Comparison of ENCODE assay signal across 7 mouse cellular contexts in the genomic region with DNA sequence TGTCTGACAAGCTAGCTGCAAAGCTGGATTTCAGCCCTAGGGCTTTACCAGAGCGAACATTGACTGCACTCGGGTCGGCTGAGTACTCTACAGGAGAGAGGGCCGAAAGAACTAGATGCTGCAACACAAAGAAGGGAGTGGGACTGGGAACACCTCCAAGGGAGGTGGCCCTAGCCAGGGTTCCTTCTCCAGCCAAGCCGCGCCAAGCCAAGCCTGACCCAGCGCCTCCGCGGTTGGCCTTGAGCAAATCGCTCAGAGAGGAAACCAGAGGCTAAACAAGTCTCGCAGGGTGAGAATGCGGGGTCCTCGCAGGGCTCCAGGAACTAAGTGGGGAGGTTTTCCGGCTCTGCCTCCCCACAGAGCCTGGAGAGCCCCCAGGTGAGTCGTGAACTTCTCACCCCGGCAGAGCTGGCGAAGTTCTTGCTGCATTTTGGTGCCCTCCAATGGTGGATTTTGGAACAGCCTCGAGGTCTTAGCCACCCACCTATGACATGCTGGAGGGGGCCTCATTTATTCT. TPM values are rescaled to one million over a fixed set of nuclear protein-coding genes. Genes with fewer than 3 reads are reported as not detected.
DNase-seq lines count a peak whose midpoint lies in the region; ATAC-seq lines count a peak whose summit lies in the region.

No protein-coding gene starts in this region.

- DNase-seq in adrenal gland, adult (ENCODE audit: inconsistent age in 2 of 2, low spot score in 1 of 2): peak; percentile 54 to 91
- DNase-seq in embryo, embryonic 10 days (ENCODE audit: low spot score): peak; percentile 83
- DNase-seq in gastrocnemius, postnatal 36 days: peak; percentile 65 to 77
- peak; percentile 88 for DNase-seq in limb, embryonic 11.5 days (ENCODE audit: low spot score)
- DNase-seq in midbrain, embryonic 14.5 days: peak; percentile 88
- peak; percentile 34 to 78 for DNase-seq in spleen, adult 18-20 months

- H3K4me3 ChIP-seq in intestine, embryonic 15.5 days (replicated peaks): peak overlapping the region; percentile 43
- H3K4me3 ChIP-seq in limb, embryonic 11.5 days (ENCODE audit: low read depth, low read length): 0 out of 2 replicates have a peak overlapping the region, but pooled peaks have one; percentile 7
- peak overlapping the region; percentile 35 for H3K4me3 ChIP-seq in midbrain, embryonic 14.5 days (replicated peaks; ENCODE audit: low read depth, low read length)

- H3K36me3 ChIP-seq in intestine, embryonic 15.5 days: no peaks in the 10 kb centered on the region
- H3K36me3 ChIP-seq in limb, embryonic 11.5 days (ENCODE audit: control insufficient read depth, insufficient read depth, low read length): no peaks in the 10 kb centered on the region
- H3K36me3 ChIP-seq in midbrain, embryonic 14.5 days (ENCODE audit: control insufficient read depth, insufficient read depth, low read length): no peaks in the 10 kb centered on the region

- peak; percentile 78 for ATAC-seq in intestine, embryonic 15.5 days
- ATAC-seq in limb, embryonic 11.5 days (ENCODE audit: insufficient number of reproducible peaks, low FRiP score, low TSS enrichment, low read depth): peak; percentile 69
- peak; percentile 68 for ATAC-seq in midbrain, embryonic 14.5 days (ENCODE audit: low FRiP score, low TSS enrichment)

- H3K9ac ChIP-seq in intestine, embryonic 15.5 days: peak overlapping the region; percentile 44; the same call in 1 of the 2 replicates
- 0 out of 2 replicates have a peak overlapping the region, but pooled peaks have one; percentile 27 for H3K9ac ChIP-seq in limb, embryonic 11.5 days (ENCODE audit: low read length)
- H3K9ac ChIP-seq in midbrain, embryonic 14.5 days (replicated peaks; ENCODE audit: low read length): peak overlapping the region; percentile 39; the same call in 1 of the 2 replicates

- intact Hi-C loops in gastrocnemius, postnatal 36 days (cut with DNase I): loop anchor here (5.0 to 10.0 kb wide), 2 partner anchors 197 to 260 kb away; no protein-coding TSS in a partner anchor

- peak overlapping the region; percentile 89 for H3K4me2 ChIP-seq in intestine, embryonic 15.5 days (replicated peaks)
- H3K4me2 ChIP-seq in limb, embryonic 11.5 days (ENCODE audit: low read depth, severe bottlenecking): peak overlapping the region; percentile 39; the same call in 1 of the 2 replicates
- peak overlapping the region; percentile 72 for H3K4me2 ChIP-seq in midbrain, embryonic 14.5 days (ENCODE audit: low read length)

- H3K27ac ChIP-seq in intestine, embryonic 15.5 days: peak overlapping the region; percentile 40
- H3K27ac ChIP-seq in limb, embryonic 11.5 days (replicated peaks; ENCODE audit: low read depth, low read length): no peak overlapping the region
- H3K27ac ChIP-seq in midbrain, embryonic 14.5 days (replicated peaks; ENCODE audit: low read depth, low read length): no peak overlapping the region

- 3% methylated on average over 18 of the region's 18 CpGs for WGBS in intestine, embryonic 15.5 days
- 2% methylated on average over 18 of the region's 18 CpGs for WGBS in limb, embryonic 11.5 days
- 5% methylated on average over 18 of the region's 18 CpGs for WGBS in midbrain, embryonic 14.5 days

- no peaks in the 10 kb centered on the region for H3K9me3 ChIP-seq in intestine, embryonic 15.5 days
- no peaks in the 10 kb centered on the region for H3K9me3 ChIP-seq in limb, embryonic 11.5 days (ENCODE audit: control insufficient read depth, low read length)
- no peaks in the 10 kb centered on the region; the same call in 1 of the 2 replicates for H3K9me3 ChIP-seq in midbrain, embryonic 14.5 days (ENCODE audit: control insufficient read depth, low read length)

- 0 out of 2 replicates have a peak, but pooled peaks cover 4% of the 10 kb centered on the region for H3K4me1 ChIP-seq in intestine, embryonic 15.5 days (replicated peaks)
- H3K4me1 ChIP-seq in limb, embryonic 11.5 days (ENCODE audit: control insufficient read depth, insufficient read depth, low read length): peaks cover 7% of the 10 kb centered on the region
- peaks cover 15% of the 10 kb centered on the region for H3K4me1 ChIP-seq in midbrain, embryonic 14.5 days (ENCODE audit: control insufficient read depth, insufficient read depth, low read length)

- no peaks in the 10 kb centered on the region for H3K27me3 ChIP-seq in intestine, embryonic 15.5 days (replicated peaks)
- H3K27me3 ChIP-seq in limb, embryonic 11.5 days (ENCODE audit: control insufficient read depth, insufficient read depth, low read length): no peaks in the 10 kb centered on the region
- no peaks in the 10 kb centered on the region for H3K27me3 ChIP-seq in midbrain, embryonic 14.5 days (ENCODE audit: control insufficient read depth, insufficient read depth, low read length)

RNA-seq across cellular contexts. Expression of gene Drd3, which starts 48.0 kb away (rescaled TPM):
- not detected for total RNA-seq in gastrocnemius, postnatal 36 days (2021)
- polyA plus RNA-seq in intestine, embryonic 15.5 days (2015; fragmentation: Nextera tagmentation; extraction: Ambion mirVana): not detected in 2 replicates
- polyA plus RNA-seq in limb, embryonic 11.5 days (2014; fragmentation: Nextera tagmentation; extraction: Ambion mirVana): not detected in 2 replicates
- polyA plus RNA-seq in midbrain, embryonic 14.5 days (2014; fragmentation: Nextera tagmentation; extraction: Ambion mirVana): not detected in 2 replicates

Comparison
In these comparisons a context has a peak if more than half of its experiments do, and no peak if none do; other contexts are left out.
1. H3K4me2 ChIP-seq: peak in every context shown above with its lines; median percentile 89 in intestine, embryonic 15.5 days; 72 in midbrain, embryonic 14.5 days; 39 in limb, embryonic 11.5 days.